Mouse (Mus musculus): ENCODE measurements at regions not wholly inside any gene's neighbourhood (a gene's known extent, or its start where the extent isn't known, plus 50 kb on each side); places are given as distances from the start of the nearest gene placed in this dataset.

- peak in 1 of 2 experiments; percentile 4 for DNase-seq
Measured at GRCm38 (mm10) chr17:51258316-51258715, 79.2 kb upstream of the Tbc1d5 start.

GRCm38 (mm10) chr17:51248543-51248942, 69.4 kb upstream of the Tbc1d5 start:
- no peak for DNase-seq

- DNase-seq: no peak
Measured at GRCm38 (mm10) chr17:51246038-51246437, 66.9 kb upstream of the Tbc1d5 start.

GRCm38 (mm10) chr17:51240360-51240993, 61.3 kb upstream of the Tbc1d5 start:
- DNase-seq: peak in 1 of 2 experiments; percentile 4

GRCm38 (mm10) chr17:51239465-51239864, 60.3 kb upstream of the Tbc1d5 start:
- DNase-seq: no peak
